8 mouse cellular contexts compared by ENCODE assay signal in genomic region chr3:96057747-96058204, GRCm38 (mm10). TPM values are rescaled to one million over a fixed set of nuclear protein-coding genes. Genes with fewer than 3 reads are reported as not detected.
DNase-seq lines count a peak whose midpoint lies in the region; ATAC-seq and TF ChIP-seq lines count a peak whose summit lies in the region.

No protein-coding gene starts in this region.

- peak overlapping the region; percentile 69 to 74 for H3K4me3 ChIP-seq in ES-E14 (ENCODE audit: insufficient read depth in 1 of 2, low read depth in 1 of 2, low read length in 2 of 2, poor library complexity in 1 of 2, severe bottlenecking in 1 of 2)
- H3K4me3 ChIP-seq in forebrain, embryonic 15.5 days, result peak overlapping the region; percentile 84
- H3K4me3 ChIP-seq in layer of hippocampus, adult 2 months, result peak overlapping the region; percentile 67
- H3K4me3 ChIP-seq in lung, embryonic 14.5 days (ENCODE audit: low read depth, low read length), result peak overlapping the region; percentile 63
- peak overlapping the region; percentile 74 for H3K4me3 ChIP-seq in olfactory bulb, adult 2 months (ENCODE audit: insufficient read depth, low read depth, low read length)
- peak overlapping the region; percentile 72 for H3K4me3 ChIP-seq in thymus, adult 2 months (ENCODE audit: control insufficient read depth, insufficient read depth, low read length)

- peak; percentile 90 for DNase-seq in ES-E14 (ENCODE audit: low read depth, low spot score)
- DNase-seq in cerebellum, adult 11-12 months, result peak; percentile 89
- DNase-seq in heart, postnatal 36 days, result peak; percentile 86 to 88
- peak; percentile 89 to 90 for DNase-seq in layer of hippocampus, adult 2 months (ENCODE audit: low spot score in 2 of 2)
- DNase-seq in lung, embryonic 14.5 days, result peak; percentile 94
- peak; percentile 79 for DNase-seq in thymus, adult 2 months

- TF ChIP-seq POLR2A in olfactory bulb, adult 2 months (IDR thresholded peaks at IDR 0.05; ENCODE audit: insufficient read depth, low read depth, low read length), result peak; percentile 79
- TF ChIP-seq POLR2A in thymus, adult 2 months (IDR thresholded peaks at IDR 0.05; ENCODE audit: control insufficient read depth, extremely low read depth, insufficient read depth, low read length, poor library complexity), result peak; percentile 39; the same call in 1 of the 2 replicates

- H3K27me3 ChIP-seq in forebrain, embryonic 15.5 days, result no peaks in the 10 kb centered on the region
- H3K27me3 ChIP-seq in lung, embryonic 14.5 days (ENCODE audit: insufficient read depth, low read length), result no peaks in the 10 kb centered on the region
- no peaks in the 10 kb centered on the region for H3K27me3 ChIP-seq in thymus, adult 2 months (ENCODE audit: control insufficient read depth, insufficient read depth, low read length)

- peak overlapping the region; percentile 76 for H3K4me2 ChIP-seq in forebrain, embryonic 15.5 days (replicated peaks)
- peak overlapping the region; percentile 78 for H3K4me2 ChIP-seq in lung, embryonic 14.5 days

- in situ Hi-C loops in ES-E14 (cut with MboI; ENCODE audit: low sequenced_read_pairs in 2 of 2, unreplicated experiment in 2 of 2), result loop anchor here in 1 of 2 experiments (5.0 to 10.0 kb wide), 2 partner anchors 85 to 183 kb away; partner anchors contain the start of gene Mrps21

- peak overlapping the region; percentile 66 for H3K9ac ChIP-seq in ES-E14 (ENCODE audit: insufficient read depth, low read depth, low read length, poor library complexity, severe bottlenecking)
- H3K9ac ChIP-seq in forebrain, embryonic 15.5 days (replicated peaks), result peak overlapping the region; percentile 81
- H3K9ac ChIP-seq in lung, embryonic 14.5 days, result peak overlapping the region; percentile 73

- peak; percentile 98 for ATAC-seq in forebrain, embryonic 15.5 days (replicated peaks)
- peak; percentile 96 for ATAC-seq in lung, embryonic 14.5 days (ENCODE audit: insufficient read depth)

- under 1% methylated on average over 26 of the region's 26 CpGs for WGBS in forebrain, embryonic 15.5 days
- WGBS in lung, embryonic 14.5 days, result under 1% methylated on average over 26 of the region's 26 CpGs
- WGBS in olfactory bulb, adult 2 months, result under 1% methylated on average over 26 of the region's 26 CpGs
- WGBS in thymus, adult 2 months, result under 1% methylated on average over 26 of the region's 26 CpGs

- H3K27ac ChIP-seq in ES-E14 (ENCODE audit: insufficient read depth, low read depth, low read length, poor library complexity, severe bottlenecking), result no peak overlapping the region; the same call in 1 of the 2 replicates
- peak overlapping the region; percentile 94 for H3K27ac ChIP-seq in forebrain, embryonic 15.5 days (replicated peaks)
- H3K27ac ChIP-seq in layer of hippocampus, adult 2 months, result peak overlapping the region; percentile 97
- H3K27ac ChIP-seq in lung, embryonic 14.5 days (ENCODE audit: low read depth), result peak overlapping the region; percentile 89
- peak overlapping the region; percentile 74 for H3K27ac ChIP-seq in olfactory bulb, adult 2 months (ENCODE audit: insufficient read depth, low read depth, low read length)
- H3K27ac ChIP-seq in thymus, adult 2 months (ENCODE audit: control insufficient read depth, insufficient read depth, low read length), result peak overlapping the region; percentile 60

- intact Hi-C loops in heart, postnatal 36 days (cut with DNase I), result loop anchor here (2.0 kb wide), 1 partner anchor 47 kb away; the partner anchor contains the start of gene Otud7b

- H3K36me3 ChIP-seq in ES-E14 (ENCODE audit: control insufficient read depth, insufficient read depth, low read length, poor library complexity, severe bottlenecking), result no peaks in the 10 kb centered on the region
- H3K36me3 ChIP-seq in forebrain, embryonic 15.5 days, result peaks cover 8% of the 10 kb centered on the region; the same call in 1 of the 2 replicates
- H3K36me3 ChIP-seq in lung, embryonic 14.5 days (ENCODE audit: insufficient read depth), result 0 out of 2 replicates have a peak, but pooled peaks cover 8% of the 10 kb centered on the region
- H3K36me3 ChIP-seq in thymus, adult 2 months (ENCODE audit: control insufficient read depth, insufficient read depth, low read length), result 0 out of 2 replicates have a peak, but pooled peaks cover 1% of the 10 kb centered on the region

- TF ChIP-seq CTCF in layer of hippocampus, adult 2 months (conservative IDR thresholded peaks at IDR 0.05), result no peak
- no peak for TF ChIP-seq CTCF in lung, embryonic 14.5 days (IDR thresholded peaks at IDR 0.05; ENCODE audit: low read depth)
- 0 out of 2 replicates have a peak, but pooled peaks have one; percentile 15 for TF ChIP-seq CTCF in olfactory bulb, adult 2 months (IDR thresholded peaks at IDR 0.05; ENCODE audit: insufficient read depth, low read depth, low read length)
- 0 out of 2 replicates have a peak, but pooled peaks have one; percentile 33 for TF ChIP-seq CTCF in thymus, adult 2 months (IDR thresholded peaks at IDR 0.05; ENCODE audit: borderline replicate concordance, control insufficient read depth, extremely low read depth, insufficient read depth, low read length, poor library complexity)

- H3K9me3 ChIP-seq in ES-E14 (ENCODE audit: control insufficient read depth, insufficient read depth, low read depth, low read length), result no peaks in the 10 kb centered on the region
- no peaks in the 10 kb centered on the region for H3K9me3 ChIP-seq in forebrain, embryonic 15.5 days
- no peaks in the 10 kb centered on the region for H3K9me3 ChIP-seq in lung, embryonic 14.5 days (ENCODE audit: low read depth, low read length)

- H3K4me1 ChIP-seq in ES-E14 (ENCODE audit: control insufficient read depth in 2 of 2, insufficient read depth in 2 of 2, low read length in 2 of 2, poor library complexity in 1 of 2), result no peaks in the 10 kb centered on the region
- H3K4me1 ChIP-seq in forebrain, embryonic 15.5 days, result peaks cover 25% of the 10 kb centered on the region
- no peaks in the 10 kb centered on the region for H3K4me1 ChIP-seq in lung, embryonic 14.5 days (ENCODE audit: insufficient read depth)
- no peaks in the 10 kb centered on the region for H3K4me1 ChIP-seq in olfactory bulb, adult 2 months (ENCODE audit: control insufficient read depth, insufficient read depth, low read length)
- H3K4me1 ChIP-seq in thymus, adult 2 months (replicated peaks; ENCODE audit: control insufficient read depth, insufficient read depth, low read length), result no peaks in the 10 kb centered on the region

TF ChIP-seq in ES-E14, 5 proteins besides CTCF, POLR2A, EP300 and RAD21:
- TF ChIP-seq CHD2 (IDR thresholded peaks at IDR 0.05; ENCODE audit: low read depth, low read length) (no peak), MAFK (IDR thresholded peaks at IDR 0.05; ENCODE audit: insufficient read depth, low read depth, low read length) (no peak), ZNF384 (IDR thresholded peaks at IDR 0.05; ENCODE audit: low read depth, low read length) (no peak), HCFC1 (IDR thresholded peaks at IDR 0.05; ENCODE audit: borderline replicate concordance, insufficient read depth, low read length) (peak; percentile 91), ZC3H11A (IDR thresholded peaks at IDR 0.05; ENCODE audit: borderline replicate concordance, low read depth, low read length) (0 out of 2 replicates have a peak, but pooled peaks have one; percentile 8)

RNA-seq across cellular contexts. Expression of gene Vps45, which starts 0.5 kb away (rescaled TPM):
- total RNA-seq in ES-E14 (2012; rRNA removed), result 9.9 and 11.9 TPM in 2 replicates
- polyA plus RNA-seq in forebrain, embryonic 15.5 days (2015; fragmentation: Nextera tagmentation; extraction: Ambion mirVana), result 64.4 and 65.6 TPM in 2 replicates
- 10 to 100 TPM; 22.3 to 26.0 TPM for total RNA-seq in heart, postnatal 36 days (2021)
- total RNA-seq in layer of hippocampus, adult 2 months (2021), result 10 to 100 TPM; 45.5 to 48.3 TPM
- polyA plus RNA-seq in lung, embryonic 14.5 days (2014; fragmentation: Nextera tagmentation; extraction: Ambion mirVana), result 18.6 and 19.7 TPM in 2 replicates
- polyA plus RNA-seq in olfactory bulb, adult 2 months (2012; ENCODE audit: insufficient read depth, insufficient read length, low replicate concordance, missing spikeins), result not detected in 2 replicates
- polyA plus RNA-seq in thymus, adult 2 months (2012; rRNA removed), result 5.8 and 7.5 TPM in 2 replicates

RNA-seq across cellular contexts. Expression of gene Otud7b, which starts 46.6 kb away (rescaled TPM):
- total RNA-seq in ES-E14 (2012; rRNA removed), result 17.6 and 23.2 TPM in 2 replicates
- polyA plus RNA-seq in forebrain, embryonic 15.5 days (2015; fragmentation: Nextera tagmentation; extraction: Ambion mirVana), result 8.3 and 9.8 TPM in 2 replicates
- total RNA-seq in heart, postnatal 36 days (2021), result 10 to 100 TPM; 56.7 to 67.6 TPM
- 10 to 100 TPM; 30.1 to 33.4 TPM for total RNA-seq in layer of hippocampus, adult 2 months (2021)
- 18.9 and 21.3 TPM in 2 replicates for polyA plus RNA-seq in lung, embryonic 14.5 days (2014; fragmentation: Nextera tagmentation; extraction: Ambion mirVana)
- not detected in 2 replicates for polyA plus RNA-seq in olfactory bulb, adult 2 months (2012; ENCODE audit: insufficient read depth, insufficient read length, low replicate concordance, missing spikeins)
- 9.6 and 11.6 TPM in 2 replicates for polyA plus RNA-seq in thymus, adult 2 months (2012; rRNA removed)

Comparison
In these comparisons a context has a peak if more than half of its experiments do, and no peak if none do; other contexts are left out.
1. CTCF ChIP-seq: peak in olfactory bulb, adult 2 months (single experiment) and thymus, adult 2 months (single experiment); none in layer of hippocampus, adult 2 months (single experiment) and lung, embryonic 14.5 days (single experiment).
2. Peak in every context shown above with its lines, with median percentiles within 50 percentile points of each other: DNase-seq, H3K4me3 ChIP-seq and H3K9ac ChIP-seq.